Mouse (Mus musculus): Measurements from ENCODE around the gene Dvl2. TPM values are rescaled to one million over a fixed set of nuclear protein-coding genes. Genes with fewer than 3 reads are reported as not detected.
A peak's percentile ranks its signal among the peaks of the same experiment; 100 is the strongest.

Gene Dvl2
- polyA plus RNA-seq, 1 experiment = 0.48 TPM

DNA sequence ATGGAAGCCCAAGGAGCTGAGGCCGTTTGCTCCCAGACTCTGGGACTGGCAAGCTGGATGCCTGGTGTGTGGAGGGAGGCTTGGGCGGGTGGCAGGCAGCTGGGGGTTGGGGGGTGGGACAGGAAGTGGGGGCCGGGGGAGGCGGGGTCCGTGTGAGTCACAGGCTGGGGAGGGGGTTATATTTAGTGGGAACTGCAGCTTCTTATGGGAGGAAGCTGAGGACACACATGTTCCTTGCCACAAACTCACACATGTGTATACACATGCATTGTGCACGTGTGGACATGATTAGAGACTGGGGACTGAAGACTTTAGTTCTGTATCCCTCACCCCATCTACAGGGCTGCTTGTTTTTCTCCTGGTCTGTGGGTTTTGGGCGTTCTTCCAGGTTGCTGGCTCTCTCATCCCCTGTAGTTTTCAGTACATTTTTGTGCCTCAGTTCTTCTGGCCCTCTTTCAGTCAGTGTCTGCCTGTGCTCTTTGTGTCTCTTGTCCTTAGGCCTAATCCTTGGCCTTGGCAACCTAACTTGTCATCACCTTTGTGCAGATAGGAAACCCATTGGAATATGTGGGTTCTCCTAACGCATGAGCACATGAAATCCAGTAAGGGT lies 19.7 kb downstream of the Dvl2 start:
- peaks cover 51% of the 10 kb centered on the region for H3K4me1 ChIP-seq (ENCODE audit: control insufficient read depth)
- H3K9me3 ChIP-seq (ENCODE audit: control insufficient read depth, low read length) = peaks cover 3% of the 10 kb centered on the region; the same call in 1 of the 2 replicates
- no peak overlapping the region for H3K4me3 ChIP-seq (replicated peaks)
- H3K36me3 ChIP-seq (ENCODE audit: control insufficient read depth) = no peaks in the 10 kb centered on the region
- TF ChIP-seq GATA1 (IDR thresholded peaks at IDR 0.05; ENCODE audit: low read length) (no peak), TAL1 (IDR thresholded peaks at IDR 0.05; ENCODE audit: low read length) (no peak)
- H3K27me3 ChIP-seq (ENCODE audit: control insufficient read depth) = peaks cover 39% of the 10 kb centered on the region

DNA sequence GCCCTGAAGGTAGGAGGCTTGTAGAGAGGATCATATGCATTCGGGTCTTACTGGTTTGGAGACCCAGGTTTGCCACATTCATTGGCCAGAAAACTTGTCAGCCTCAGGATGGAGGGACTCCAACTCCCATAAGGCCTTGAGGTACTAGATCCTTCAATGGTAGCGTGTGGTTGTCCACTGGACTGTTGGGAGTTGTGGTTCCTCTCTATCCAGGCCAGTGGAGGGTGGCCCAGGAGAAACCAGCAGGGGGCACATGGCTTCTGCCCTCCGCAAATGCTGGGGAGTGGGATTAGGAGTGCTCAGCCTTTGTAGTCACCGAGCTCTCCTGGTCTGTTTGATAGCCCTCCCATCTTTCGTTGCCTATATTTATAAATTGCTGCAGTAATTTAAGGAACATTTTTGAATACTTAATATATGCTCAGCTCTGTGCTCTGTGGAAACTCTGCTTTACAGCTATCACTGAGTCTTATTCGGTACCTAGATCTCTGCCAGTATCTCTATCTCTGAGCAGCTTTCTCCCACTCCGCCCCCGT lies 20.4 kb downstream of the Dvl2 start:
- peak overlapping the region; percentile 67 for H3K4me3 ChIP-seq (replicated peaks)
- peaks cover 46% of the 10 kb centered on the region for H3K27me3 ChIP-seq (ENCODE audit: control insufficient read depth)
- TF ChIP-seq GATA1 (IDR thresholded peaks at IDR 0.05; ENCODE audit: low read length) (no peak), TAL1 (IDR thresholded peaks at IDR 0.05; ENCODE audit: low read length) (no peak)
- H3K4me1 ChIP-seq (ENCODE audit: control insufficient read depth) = peaks cover 44% of the 10 kb centered on the region
- H3K9me3 ChIP-seq (ENCODE audit: control insufficient read depth, low read length) = peaks cover 3% of the 10 kb centered on the region; the same call in 1 of the 2 replicates
- H3K36me3 ChIP-seq (ENCODE audit: control insufficient read depth) = no peaks in the 10 kb centered on the region

DNA sequence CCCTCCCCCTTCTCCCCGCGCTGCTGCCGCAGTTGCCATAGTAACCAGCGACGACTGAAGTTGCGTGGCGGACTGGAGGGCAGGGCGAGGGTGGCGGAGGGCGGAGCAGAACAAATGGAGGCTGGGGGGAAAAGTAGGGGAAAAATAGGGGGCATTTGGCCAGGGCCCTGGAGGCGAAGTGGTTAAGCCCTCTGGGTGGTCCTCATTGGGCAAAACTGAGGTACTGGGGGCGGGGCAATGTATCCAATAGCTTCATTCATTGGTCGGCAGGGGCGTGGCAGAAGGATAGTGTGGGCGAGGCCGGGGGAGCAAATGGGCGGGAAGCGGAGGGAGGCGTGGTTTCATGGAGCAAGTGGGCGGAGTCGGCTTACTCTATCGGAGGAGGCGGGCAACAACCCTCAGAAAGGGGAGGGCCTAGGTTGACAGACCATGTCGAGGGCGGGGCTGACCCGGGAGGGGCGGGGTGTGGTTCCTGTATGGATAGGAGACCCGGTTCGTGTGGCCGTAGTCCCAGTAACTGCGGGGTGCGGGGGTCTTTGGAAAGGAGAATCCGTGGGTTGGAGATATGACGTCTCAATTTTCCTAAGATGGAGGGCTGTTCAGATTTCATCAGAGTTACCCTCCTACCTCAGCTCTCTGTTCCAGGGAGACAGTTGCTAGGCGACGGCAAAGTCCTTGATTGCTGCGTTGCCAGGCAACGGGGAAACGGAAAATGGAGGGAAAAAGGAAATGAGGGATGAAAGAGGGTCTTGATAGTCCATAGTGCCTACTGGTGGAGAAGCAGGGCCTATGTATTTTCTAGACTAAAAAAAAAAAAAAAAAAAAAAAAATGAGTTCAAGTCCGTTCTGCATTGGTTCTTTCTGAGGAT lies 21.1 kb downstream of the Dvl2 start:
- H3K9me3 ChIP-seq (ENCODE audit: control insufficient read depth, low read length) = peaks cover 3% of the 10 kb centered on the region; the same call in 1 of the 2 replicates
- TF ChIP-seq GATA1 (IDR thresholded peaks at IDR 0.05; ENCODE audit: low read length) (no peak), TAL1 (IDR thresholded peaks at IDR 0.05; ENCODE audit: low read length) (no peak)
- peaks cover 41% of the 10 kb centered on the region for H3K4me1 ChIP-seq (ENCODE audit: control insufficient read depth)
- H3K4me3 ChIP-seq (replicated peaks) = peak overlapping the region; percentile 67
- no peaks in the 10 kb centered on the region for H3K36me3 ChIP-seq (ENCODE audit: control insufficient read depth)
- H3K27me3 ChIP-seq (ENCODE audit: control insufficient read depth) = peaks cover 53% of the 10 kb centered on the region

DNA sequence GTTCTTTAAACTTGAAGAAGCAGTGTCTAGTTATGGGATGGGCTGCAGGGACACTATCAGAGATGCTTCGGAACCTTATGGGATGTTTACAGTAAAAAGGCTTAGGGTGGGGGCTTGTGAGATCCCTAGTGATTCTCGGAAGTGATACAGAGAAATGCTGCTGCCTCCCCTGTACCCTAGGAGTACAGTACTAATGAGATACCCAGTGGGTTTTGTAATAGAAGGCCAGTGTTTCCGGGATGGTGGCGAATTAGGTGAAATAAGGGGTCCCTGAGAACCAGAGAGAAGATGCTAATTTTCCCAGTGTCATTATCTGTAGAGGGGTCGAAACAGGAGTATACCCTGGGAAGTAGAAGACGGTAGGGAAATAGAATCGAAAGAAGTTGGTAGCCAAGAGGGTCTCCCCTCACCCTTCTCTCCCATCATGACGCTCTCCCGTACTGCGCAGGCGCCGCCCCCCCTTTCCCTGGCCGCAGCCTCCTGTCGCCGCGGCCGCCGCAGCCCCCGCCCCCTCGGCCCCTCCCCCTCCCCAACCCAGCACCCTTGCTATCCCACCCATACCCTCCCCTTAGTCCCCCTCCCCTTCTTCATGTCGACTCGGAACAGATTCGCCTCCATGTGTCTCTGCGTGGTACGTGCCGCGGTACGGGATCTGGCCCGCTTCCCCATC lies 23.2 kb downstream of the Dvl2 start:
- no peak overlapping the region for H3K4me3 ChIP-seq (replicated peaks)
- H3K9me3 ChIP-seq (ENCODE audit: control insufficient read depth, low read length) = peaks cover 3% of the 10 kb centered on the region; the same call in 1 of the 2 replicates
- no peaks in the 10 kb centered on the region for H3K36me3 ChIP-seq (ENCODE audit: control insufficient read depth)
- peaks cover 72% of the 10 kb centered on the region for H3K27me3 ChIP-seq (ENCODE audit: control insufficient read depth)
- H3K4me1 ChIP-seq (ENCODE audit: control insufficient read depth) = peaks cover 32% of the 10 kb centered on the region
- TF ChIP-seq TAL1 (IDR thresholded peaks at IDR 0.05; ENCODE audit: low read length) = no peak
- TF ChIP-seq GATA1 (IDR thresholded peaks at IDR 0.05; ENCODE audit: low read length) = no peak

DNA sequence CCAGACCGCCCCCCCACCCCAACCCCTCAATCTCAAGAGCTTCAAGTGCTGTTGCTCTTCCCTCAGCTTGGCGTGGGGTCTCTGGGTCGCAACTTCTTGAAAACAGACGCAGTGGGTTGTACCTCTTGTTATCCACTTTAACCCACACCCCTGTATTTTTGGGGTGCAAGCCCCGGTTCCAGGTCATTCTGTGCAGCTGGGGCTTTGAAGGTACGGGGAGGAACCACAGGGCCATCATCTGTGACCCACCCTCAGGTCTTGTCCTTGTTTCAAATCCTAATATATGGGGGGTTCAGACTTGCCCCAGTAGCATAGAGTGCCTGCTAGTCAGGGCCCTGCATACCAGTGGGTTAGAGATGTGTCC lies 23.7 kb downstream of the Dvl2 start:
- Histone ChIP-seq H3K4me3 (replicated peaks) (no peak overlapping the region), H3K27me3 (ENCODE audit: control insufficient read depth) (peaks cover 75% of the 10 kb centered on the region), H3K9me3 (ENCODE audit: control insufficient read depth, low read length) (peaks cover 3% of the 10 kb centered on the region; the same call in 1 of the 2 replicates), H3K36me3 (ENCODE audit: control insufficient read depth) (no peaks in the 10 kb centered on the region), H3K4me1 (ENCODE audit: control insufficient read depth) (peaks cover 32% of the 10 kb centered on the region)
- no peak for TF ChIP-seq GATA1 (IDR thresholded peaks at IDR 0.05; ENCODE audit: low read length)
- no peak for TF ChIP-seq TAL1 (IDR thresholded peaks at IDR 0.05; ENCODE audit: low read length)

DNA sequence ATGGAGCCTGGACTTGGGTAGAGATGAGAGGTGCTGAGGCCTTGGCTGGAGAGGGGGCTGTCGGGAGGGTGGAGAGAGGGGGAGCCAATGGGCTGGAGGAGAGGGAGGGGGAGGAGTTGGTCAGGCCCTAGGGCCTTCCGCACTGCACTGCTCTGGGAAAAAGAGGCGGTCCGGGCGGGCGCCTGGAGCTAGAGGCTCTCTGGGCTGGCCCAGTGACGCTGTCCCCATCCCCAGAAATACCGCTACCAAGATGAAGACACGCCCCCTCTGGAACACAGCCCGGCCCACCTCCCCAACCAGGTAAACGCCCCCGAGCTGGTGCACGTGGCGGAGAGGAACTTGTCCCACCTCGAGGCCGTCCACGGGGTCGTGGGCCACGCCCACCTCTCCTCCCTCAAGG lies 26.3 kb downstream of the Dvl2 start:
- Histone ChIP-seq H3K4me3 (replicated peaks) (no peak overlapping the region), H3K4me1 (ENCODE audit: control insufficient read depth) (peaks cover 16% of the 10 kb centered on the region), H3K27me3 (ENCODE audit: control insufficient read depth) (peaks cover 74% of the 10 kb centered on the region), H3K9me3 (ENCODE audit: control insufficient read depth, low read length) (no peaks in the 10 kb centered on the region), H3K36me3 (ENCODE audit: control insufficient read depth) (no peaks in the 10 kb centered on the region; the same call in 1 of the 2 replicates)
- no peak for TF ChIP-seq TAL1 (IDR thresholded peaks at IDR 0.05; ENCODE audit: low read length)
- no peak for TF ChIP-seq GATA1 (IDR thresholded peaks at IDR 0.05; ENCODE audit: low read length)

DNA sequence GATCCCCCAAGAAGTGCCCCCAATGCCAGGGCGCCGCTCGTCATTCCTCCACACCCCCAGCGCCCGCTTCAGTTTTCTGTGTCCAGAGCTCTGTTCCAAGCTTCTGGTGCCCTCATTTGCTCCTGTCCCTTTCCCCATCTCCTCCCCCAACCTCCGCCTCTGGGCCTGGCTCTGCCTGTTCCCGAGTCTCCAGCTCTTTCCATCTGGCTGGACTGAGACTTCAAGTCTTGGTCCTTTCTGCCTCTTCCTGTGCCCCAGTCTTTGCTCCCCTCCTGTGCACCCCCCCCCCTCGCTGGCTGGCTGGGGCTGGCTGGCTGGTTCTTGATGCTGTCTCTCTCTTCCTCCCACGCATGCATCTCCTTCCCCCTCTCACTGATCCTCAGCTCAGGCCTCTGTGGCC lies 27.0 kb downstream of the Dvl2 start:
- Histone ChIP-seq H3K4me3 (replicated peaks) (no peak overlapping the region), H3K36me3 (ENCODE audit: control insufficient read depth) (no peaks in the 10 kb centered on the region; the same call in 1 of the 2 replicates), H3K9me3 (ENCODE audit: control insufficient read depth, low read length) (no peaks in the 10 kb centered on the region), H3K27me3 (ENCODE audit: control insufficient read depth) (peaks cover 67% of the 10 kb centered on the region), H3K4me1 (ENCODE audit: control insufficient read depth) (peaks cover 15% of the 10 kb centered on the region)
- TF ChIP-seq TAL1 (IDR thresholded peaks at IDR 0.05; ENCODE audit: low read length) (no peak), GATA1 (IDR thresholded peaks at IDR 0.05; ENCODE audit: low read length) (no peak)

DNA sequence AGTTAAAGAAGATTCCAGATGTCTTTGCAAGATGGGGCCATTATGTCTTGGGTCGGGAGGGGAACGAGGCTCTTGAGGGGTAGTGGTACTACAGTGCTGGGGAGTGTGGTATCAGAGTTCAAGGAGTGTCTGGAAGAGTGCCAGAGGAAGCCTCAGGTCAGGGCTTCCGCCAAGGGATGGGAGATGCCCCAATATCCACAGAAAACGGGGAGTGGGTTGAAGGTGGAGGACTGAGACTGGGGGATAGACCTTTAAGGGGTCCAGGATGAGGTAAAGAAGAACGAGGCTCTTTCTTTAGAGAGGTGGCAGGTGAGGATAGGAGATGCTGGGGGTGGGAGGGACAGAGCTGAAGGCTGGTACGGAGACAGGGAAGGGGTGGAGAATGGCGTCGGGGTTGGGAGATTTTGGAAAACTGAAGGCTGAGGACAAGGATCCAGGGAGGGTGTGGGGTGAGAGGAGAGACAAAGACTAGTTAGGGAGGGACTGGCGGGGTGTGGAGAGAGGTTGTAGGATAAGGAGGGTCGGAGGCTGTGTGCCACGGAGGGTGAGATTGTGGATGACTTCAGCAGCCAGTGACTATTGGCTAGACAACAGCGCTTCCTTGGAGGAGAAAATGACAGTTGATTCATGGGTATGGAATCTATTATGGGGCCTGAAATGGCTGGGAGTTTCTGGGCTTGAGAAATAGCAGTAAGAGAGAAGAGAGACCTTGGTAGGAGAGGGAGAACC lies 28.2 kb downstream of the Dvl2 start:
- TF ChIP-seq GATA1 (IDR thresholded peaks at IDR 0.05; ENCODE audit: low read length) = no peak
- no peak for TF ChIP-seq TAL1 (IDR thresholded peaks at IDR 0.05; ENCODE audit: low read length)
- Histone ChIP-seq H3K4me3 (replicated peaks) (no peak overlapping the region), H3K4me1 (ENCODE audit: control insufficient read depth) (peaks cover 15% of the 10 kb centered on the region), H3K27me3 (ENCODE audit: control insufficient read depth) (peaks cover 55% of the 10 kb centered on the region), H3K36me3 (ENCODE audit: control insufficient read depth) (no peaks in the 10 kb centered on the region; the same call in 1 of the 2 replicates), H3K9me3 (ENCODE audit: control insufficient read depth, low read length) (no peaks in the 10 kb centered on the region)
